Mouse (Mus musculus) hindbrain, embryonic 16.5 days (tissue): ENCODE data around the gene Zzef1. TPM values are rescaled to one million over a fixed set of nuclear protein-coding genes. Genes with fewer than 3 reads are reported as not detected.

ENCODE experiments used
- ATAC-seq: fragments of 200-750 bp; cut with Nextera tagmentation; 2 replicates; pipeline ENCODE4 v1.8.0; 2017; ENCODE audit warnings: moderate TSS enrichment, moderate library complexity
- H3K27ac ChIP-seq: fragments of 300-500 bp; sonication (generic); 2 replicates; pipeline ENCODE4 v1.5.1; 2014; ENCODE audit warnings: low read depth, mild to moderate bottlenecking, control low read depth, low read length, moderate library complexity
- H3K27me3 ChIP-seq: fragments of 300-500 bp; sonication (generic); replicated peaks from 2 replicates; pipeline ENCODE4 v1.6.1; 2014; ENCODE audit warnings: low read length; ENCODE audit not compliant: control insufficient read depth, insufficient read depth
- H3K36me3 ChIP-seq: fragments of 300-500 bp; sonication (generic); 2 replicates; pipeline ENCODE4 v1.6.1; 2014; ENCODE audit warnings: mild to moderate bottlenecking, low read length, moderate library complexity, mixed read lengths; ENCODE audit not compliant: control insufficient read depth, insufficient read depth
- H3K4me1 ChIP-seq: fragments of 300-500 bp; sonication (generic); 2 replicates; pipeline ENCODE4 v1.6.1; 2014; ENCODE audit warnings: low read depth, low read length; ENCODE audit not compliant: control insufficient read depth, insufficient read depth
- H3K4me2 ChIP-seq: fragments of 300-500 bp; sonication (generic); 2 replicates; pipeline ENCODE4 v1.6.1; 2014; ENCODE audit warnings: mild to moderate bottlenecking, low read length, control low read depth, moderate library complexity
- H3K4me3 ChIP-seq: fragments of 300-500 bp; sonication (generic); 2 replicates; pipeline ENCODE4 v1.5.1; 2014; ENCODE audit warnings: mild to moderate bottlenecking, low read length, control low read depth, moderate library complexity
- H3K9ac ChIP-seq: fragments of 300-500 bp; sonication (generic); 2 replicates; pipeline ENCODE4 v1.6.1; 2014; ENCODE audit warnings: low read depth, mild to moderate bottlenecking, control low read depth, low read length, moderate library complexity
- H3K9me3 ChIP-seq: fragments of 300-500 bp; sonication (generic); 2 replicates; pipeline ENCODE4 v1.6.1; 2014; ENCODE audit warnings: mild to moderate bottlenecking, low read length, moderate library complexity; ENCODE audit not compliant: control insufficient read depth
- WGBS: fragments of 180-500 bp; shearing (Covaris S2); extraction: QIAGEN DNeasy Blood & Tissue Kit; methylation state at CpG from one replicate; pipeline ENCODE4 v1.1.7; 2014; 5-methylcytosine and 5-hydroxymethylcytosine counted together
- polyA plus RNA-seq: library from polyadenylated mRNA; unstranded; fragments of >200 nt; fragmentation: Nextera tagmentation; extraction: Ambion mirVana; gene quantifications from 2 replicates; pipeline ENCODE4 v1.2.1, GENCODE M21; 2015

The Zzef1 gene
- polyA plus RNA-seq, 1 experiment from 2014 or later: 12.2 TPM

- H3K4me1 ChIP-seq: no peaks in the 10 kb centered on the region
- H3K36me3 ChIP-seq: peaks cover 14% of the 10 kb centered on the region; the same call in 1 of the 2 replicates
- no peak overlapping the region for H3K27ac ChIP-seq
- no peak overlapping the region for H3K9ac ChIP-seq
- WGBS: 93% methylated on average over 7 of the region's 7 CpGs
- no peak for ATAC-seq
- no peak overlapping the region for H3K4me3 ChIP-seq
- no peak overlapping the region for H3K4me2 ChIP-seq
- no peaks in the 10 kb centered on the region for H3K27me3 ChIP-seq
- H3K9me3 ChIP-seq: no peaks in the 10 kb centered on the region
Observed at GRCm38 (mm10) chr11:72818067-72818466, 22.0 kb downstream of the Zzef1 start.

GRCm38 (mm10) chr11:72821041-72821440 is 25.0 kb downstream of the Zzef1 start:
- WGBS: 93% methylated on average over 7 of the region's 7 CpGs

GRCm38 (mm10) chr11:72829869-72830268 is 33.8 kb downstream of the Zzef1 start:
- no peaks in the 10 kb centered on the region for H3K4me1 ChIP-seq
- whole genome bisulfite sequencing: 93% methylated on average over 3 of the region's 3 CpGs
- ATAC-seq: no peak
- H3K27me3 ChIP-seq: no peaks in the 10 kb centered on the region
- H3K4me2 ChIP-seq: no peak overlapping the region
- H3K9me3 ChIP-seq: no peaks in the 10 kb centered on the region
- no peak overlapping the region for H3K4me3 ChIP-seq
- H3K36me3 ChIP-seq: peaks cover 42% of the 10 kb centered on the region
- no peak overlapping the region for H3K9ac ChIP-seq
- H3K27ac ChIP-seq: no peak overlapping the region

More at GRCm38 (mm10) chr11:72821041-72821440, 25.0 kb downstream of the Zzef1 start:
- no peak overlapping the region for H3K4me3 ChIP-seq
- no peak overlapping the region for H3K9ac ChIP-seq
- peaks cover 25% of the 10 kb centered on the region for H3K36me3 ChIP-seq
- H3K27me3 ChIP-seq: no peaks in the 10 kb centered on the region
- no peaks in the 10 kb centered on the region for H3K4me1 ChIP-seq
- no peak for ATAC-seq
- H3K4me2 ChIP-seq: no peak overlapping the region
- H3K9me3 ChIP-seq: no peaks in the 10 kb centered on the region
- no peak overlapping the region for H3K27ac ChIP-seq

GRCm38 (mm10) chr11:72842731-72843130 is 46.7 kb downstream of the Zzef1 start:
- 84% methylated on average over 3 of the region's 3 CpGs for WGBS
- H3K27me3 ChIP-seq: no peaks in the 10 kb centered on the region
- no peak overlapping the region for H3K4me3 ChIP-seq
- no peak overlapping the region for H3K9ac ChIP-seq
- H3K36me3 ChIP-seq: peaks cover 23% of the 10 kb centered on the region
- no peaks in the 10 kb centered on the region for H3K4me1 ChIP-seq
- no peak for ATAC-seq
- H3K27ac ChIP-seq: no peak overlapping the region
- H3K4me2 ChIP-seq: no peak overlapping the region
- H3K9me3 ChIP-seq: no peaks in the 10 kb centered on the region

GRCm38 (mm10) chr11:72843576-72843975 is 47.5 kb downstream of the Zzef1 start:
- H3K27ac ChIP-seq: no peak overlapping the region
- no peaks in the 10 kb centered on the region for H3K9me3 ChIP-seq
- no peak overlapping the region for H3K9ac ChIP-seq
- no peaks in the 10 kb centered on the region for H3K27me3 ChIP-seq
- H3K4me2 ChIP-seq: no peak overlapping the region
- peaks cover 23% of the 10 kb centered on the region for H3K36me3 ChIP-seq
- H3K4me1 ChIP-seq: no peaks in the 10 kb centered on the region
- no peak for ATAC-seq
- no peak overlapping the region for H3K4me3 ChIP-seq

- no peaks in the 10 kb centered on the region for H3K27me3 ChIP-seq
- no peaks in the 10 kb centered on the region for H3K9me3 ChIP-seq
- H3K36me3 ChIP-seq: peaks cover 17% of the 10 kb centered on the region
- no peak overlapping the region for H3K4me3 ChIP-seq
- WGBS: 98% methylated on average over 2 of the region's 2 CpGs
- ATAC-seq: no peak
- no peaks in the 10 kb centered on the region for H3K4me1 ChIP-seq
- H3K4me2 ChIP-seq: no peak overlapping the region
- no peak overlapping the region for H3K9ac ChIP-seq
- no peak overlapping the region for H3K27ac ChIP-seq
Observed at GRCm38 (mm10) chr11:72845526-72845925, 49.5 kb downstream of the Zzef1 start.

- no peak overlapping the region for H3K27ac ChIP-seq
Observed at GRCm38 (mm10) chr11:72846685-72847084, 50.7 kb downstream of the Zzef1 start.

GRCm38 (mm10) chr11:72847831-72848628 is 52.0 kb downstream of the Zzef1 start:
- ATAC-seq: no peak
- peaks cover 21% of the 10 kb centered on the region for H3K36me3 ChIP-seq
- no peak overlapping the region for H3K9ac ChIP-seq
- H3K4me2 ChIP-seq: no peak overlapping the region
- no peaks in the 10 kb centered on the region for H3K4me1 ChIP-seq
- H3K4me3 ChIP-seq: no peak overlapping the region
- H3K9me3 ChIP-seq: no peaks in the 10 kb centered on the region
- 94% methylated on average over 1 of the region's 1 CpGs for WGBS
- no peak overlapping the region for H3K27ac ChIP-seq
- no peaks in the 10 kb centered on the region for H3K27me3 ChIP-seq

More at GRCm38 (mm10) chr11:72846685-72847084, 50.7 kb downstream of the Zzef1 start:
- no peak for ATAC-seq
- H3K4me3 ChIP-seq: no peak overlapping the region
- H3K27me3 ChIP-seq: no peaks in the 10 kb centered on the region
- H3K9ac ChIP-seq: no peak overlapping the region
- H3K4me2 ChIP-seq: no peak overlapping the region
- peaks cover 21% of the 10 kb centered on the region for H3K36me3 ChIP-seq
- H3K4me1 ChIP-seq: no peaks in the 10 kb centered on the region
- no peaks in the 10 kb centered on the region for H3K9me3 ChIP-seq

- ATAC-seq: peak; percentile 76
- no peak overlapping the region for H3K4me3 ChIP-seq
Observed at GRCm38 (mm10) chr11:72850419-72851131, 54.5 kb downstream of the Zzef1 start.

More at GRCm38 (mm10) chr11:72850419-72851131, 54.5 kb downstream of the Zzef1 start:
- no peaks in the 10 kb centered on the region for H3K4me1 ChIP-seq
- no peaks in the 10 kb centered on the region for H3K27me3 ChIP-seq
- H3K36me3 ChIP-seq: peaks cover 24% of the 10 kb centered on the region
- H3K4me2 ChIP-seq: no peak overlapping the region
- no peak overlapping the region for H3K9ac ChIP-seq
- WGBS: 77% methylated on average over 9 of the region's 9 CpGs
- no peak overlapping the region for H3K27ac ChIP-seq
- H3K9me3 ChIP-seq: no peaks in the 10 kb centered on the region
